Mouse (Mus musculus) monocyte, adult 5-6 weeks (primary cell): ENCODE measurements around the gene Cep78. TPM values are rescaled to one million over a fixed set of nuclear protein-coding genes. Genes with fewer than 3 reads are reported as not detected.

Experiments
- ATAC-seq: fragments of 153-309, 156-312 bp; replicated peaks from 2 replicates; pipeline ENCODE4 v1.8.0; 2017; ENCODE audit warnings: mild to moderate bottlenecking; ENCODE audit not compliant: low TSS enrichment, insufficient number of reproducible peaks, severe bottlenecking, poor library complexity, low FRiP score
- total RNA-seq: library from RNA; stranded (forward); fragments of 200-1000, 200-491, 200-594 nt; gene quantifications from 3 replicates; pipeline ENCODE4 v1.2.3, GENCODE M21; 2017

The Cep78 gene
- 1.9 to 4.9 TPM (median 3.2 TPM) in 3 replicates for total RNA-seq

DNA sequence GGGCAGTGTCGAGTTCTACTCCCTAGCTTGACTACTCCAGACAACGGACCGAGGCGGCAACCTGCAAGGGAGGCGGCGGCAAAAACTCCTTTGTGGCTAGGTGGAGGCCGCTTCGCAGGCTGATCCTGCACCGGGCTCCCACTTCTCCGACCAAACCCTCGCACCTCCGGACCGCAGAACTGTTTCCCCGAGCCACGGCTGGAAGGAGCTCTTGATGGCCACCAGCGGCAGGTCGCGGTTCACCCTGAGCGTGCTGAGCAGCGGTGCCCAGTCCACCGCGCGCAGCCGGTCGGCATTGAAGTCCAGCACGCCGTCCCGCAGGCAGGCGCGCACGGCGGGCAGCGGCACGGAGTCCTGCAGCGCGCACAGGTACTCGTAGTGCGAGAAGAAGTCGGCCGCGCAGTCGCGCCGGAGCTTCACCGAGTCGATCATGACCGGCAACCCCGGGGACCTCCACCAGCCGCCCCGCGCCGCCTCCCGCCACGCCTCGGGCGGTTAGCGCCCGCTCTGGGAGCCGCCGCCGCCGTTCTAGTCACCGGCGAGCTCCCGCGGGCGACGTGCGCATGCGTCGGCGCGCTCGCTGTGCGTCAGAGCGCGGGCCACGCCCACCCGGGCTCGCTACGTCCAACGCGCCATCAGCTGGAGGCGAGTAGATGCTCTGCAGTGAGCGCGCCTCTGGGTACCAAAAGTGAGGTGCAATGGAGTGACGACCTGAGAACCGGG lies at the start of gene Cep78:
Gene Cep78, minus strand, starts transcription at position 541 of the 723 bp plus-strand sequence.
- peak; percentile 74 for ATAC-seq

DNA sequence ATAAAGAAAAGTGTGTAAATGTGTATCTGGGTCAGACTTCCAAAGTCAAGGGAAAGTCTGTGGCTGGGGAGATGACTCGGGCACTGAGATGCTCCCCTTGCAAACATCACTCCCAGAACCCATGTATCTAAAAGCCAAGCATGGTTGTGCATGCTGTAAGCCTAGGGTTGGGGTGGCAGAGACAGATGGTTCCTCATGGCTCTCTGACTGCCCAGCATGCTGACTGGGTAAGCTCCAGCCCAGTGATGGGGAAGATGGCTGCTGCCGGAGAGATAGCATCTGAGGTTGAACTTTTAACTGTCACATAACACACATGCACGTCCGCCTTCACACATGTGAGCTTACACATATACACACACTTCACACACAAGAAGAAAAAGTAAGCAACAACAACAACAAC lies 46.5 kb upstream of the Cep78 start:
- no peak for ATAC-seq

DNA sequence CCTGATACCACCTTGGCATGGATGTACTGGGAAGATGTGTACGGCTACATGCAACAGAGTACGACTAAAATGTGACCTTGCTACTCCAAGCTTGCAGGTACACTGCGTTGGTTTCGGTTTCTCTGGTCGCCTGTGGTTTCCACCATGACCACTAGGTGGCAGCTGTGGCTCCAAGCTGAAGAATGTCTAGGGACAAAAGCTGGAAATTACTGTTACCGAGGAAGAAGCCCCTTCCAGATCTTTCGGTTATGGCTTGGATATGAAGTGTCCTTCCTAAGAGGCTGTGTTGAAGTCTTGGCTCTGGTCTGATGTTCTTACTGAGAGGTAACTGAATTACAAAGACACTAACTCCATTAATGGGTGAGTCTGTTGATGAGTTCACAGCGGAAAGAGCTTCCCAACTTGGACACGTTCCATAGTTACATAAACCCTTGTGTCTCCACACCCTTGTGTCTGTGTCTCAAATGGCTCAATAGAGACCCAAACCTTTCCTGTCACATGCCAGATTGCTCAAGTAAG lies 44.5 kb upstream of the Cep78 start:
- ATAC-seq = peak; percentile 92

DNA sequence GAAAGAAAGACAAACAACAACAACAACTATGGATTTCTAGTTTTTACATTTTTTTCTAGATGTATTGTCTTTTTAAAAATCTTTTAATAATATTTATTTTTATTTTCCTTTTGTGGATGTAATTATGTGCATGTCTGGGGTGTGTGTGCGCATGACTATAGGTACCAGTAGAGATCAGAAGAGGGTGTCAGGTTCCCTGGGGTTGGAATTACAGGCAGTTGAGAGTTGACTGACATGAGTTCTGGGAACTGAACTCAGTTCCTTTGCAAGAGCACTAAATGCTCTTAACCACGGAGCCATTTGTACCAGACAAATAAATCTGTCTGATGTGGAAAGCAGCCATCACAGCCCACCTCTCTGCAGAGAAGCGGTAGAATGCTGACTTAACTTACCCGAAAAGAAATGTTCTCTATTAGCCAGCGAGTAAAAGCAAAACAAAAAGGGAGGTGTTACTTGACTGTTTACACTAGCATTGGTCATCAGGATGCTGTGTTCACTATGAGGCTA lies 44.0 kb upstream of the Cep78 start:
- ATAC-seq = no peak

DNA sequence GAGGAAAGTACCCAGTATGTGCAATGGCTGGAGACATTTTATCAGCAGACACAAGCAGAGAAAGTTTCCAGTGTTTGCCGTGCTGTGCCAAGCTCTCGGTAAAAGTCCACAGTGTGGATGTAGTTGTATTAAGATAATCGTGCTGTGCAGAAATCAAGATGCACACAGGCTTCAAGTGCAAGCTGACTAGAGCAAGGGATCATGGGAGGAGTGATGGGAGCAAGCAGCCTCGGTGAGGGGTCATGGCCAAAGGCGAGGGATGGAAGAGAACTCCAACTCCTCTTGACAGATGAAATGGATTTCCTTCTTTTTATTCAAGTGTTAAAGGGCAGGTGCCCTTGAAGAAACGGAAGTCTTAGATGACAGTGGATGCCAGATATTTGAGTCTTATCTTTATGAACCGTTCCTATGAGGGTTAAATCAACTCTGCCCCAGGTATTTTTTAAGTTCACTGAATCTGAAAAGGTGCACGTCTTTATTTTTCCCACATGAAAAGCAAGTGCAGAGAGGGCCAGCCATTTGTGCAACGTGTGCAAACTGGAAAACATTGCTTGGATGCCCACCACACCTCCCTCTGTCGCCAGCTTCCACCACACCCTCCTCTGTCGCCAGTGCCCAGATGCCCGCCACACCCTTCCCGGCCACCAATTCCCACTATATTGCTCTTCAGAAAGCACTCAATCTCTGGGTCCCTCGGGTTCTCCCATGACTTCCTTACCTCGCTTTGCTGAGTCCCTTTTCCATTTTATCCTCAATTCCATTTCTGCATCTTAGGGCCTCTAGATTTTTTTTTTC lies 43.3 kb upstream of the Cep78 start:
- ATAC-seq = no peak

DNA sequence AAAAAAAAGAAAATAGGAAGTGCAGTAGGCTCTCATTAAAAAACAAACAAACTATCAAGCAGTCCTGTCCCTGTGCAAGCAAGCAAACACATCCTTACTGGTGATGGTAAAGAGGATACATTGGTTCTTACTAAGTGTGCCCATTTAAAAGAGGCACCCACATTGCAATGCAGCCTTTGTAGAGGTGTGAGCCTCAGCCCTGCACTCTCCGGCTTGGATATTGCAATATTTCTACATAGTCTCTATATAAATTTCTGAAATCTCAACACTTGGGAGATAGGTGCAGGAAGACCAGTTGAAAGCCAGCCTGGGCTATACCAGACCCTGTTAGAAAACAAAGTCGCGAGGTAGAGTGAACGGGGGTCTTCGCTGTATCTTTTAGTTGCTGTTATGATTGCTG lies 41.5 kb upstream of the Cep78 start:
- ATAC-seq = no peak

DNA sequence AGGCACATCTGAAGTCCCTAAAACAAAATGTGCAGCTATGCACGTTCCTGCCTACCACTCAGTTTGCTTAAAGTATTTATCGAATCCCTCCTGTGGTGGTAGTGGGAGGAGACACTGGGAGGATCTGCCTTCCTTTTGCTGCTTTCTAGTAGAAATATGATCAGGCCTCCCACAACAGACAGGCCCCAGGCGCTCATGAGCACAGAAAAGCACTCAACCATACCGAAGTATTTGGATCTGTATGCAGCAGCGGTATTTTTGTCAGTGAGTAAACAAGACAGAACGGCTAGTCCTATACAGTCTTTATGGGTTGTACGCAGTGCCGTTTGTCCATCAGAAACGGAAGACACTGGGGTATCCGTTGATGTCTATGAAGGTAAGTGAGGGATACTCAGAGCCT lies 37.4 kb upstream of the Cep78 start:
- no peak for ATAC-seq

DNA sequence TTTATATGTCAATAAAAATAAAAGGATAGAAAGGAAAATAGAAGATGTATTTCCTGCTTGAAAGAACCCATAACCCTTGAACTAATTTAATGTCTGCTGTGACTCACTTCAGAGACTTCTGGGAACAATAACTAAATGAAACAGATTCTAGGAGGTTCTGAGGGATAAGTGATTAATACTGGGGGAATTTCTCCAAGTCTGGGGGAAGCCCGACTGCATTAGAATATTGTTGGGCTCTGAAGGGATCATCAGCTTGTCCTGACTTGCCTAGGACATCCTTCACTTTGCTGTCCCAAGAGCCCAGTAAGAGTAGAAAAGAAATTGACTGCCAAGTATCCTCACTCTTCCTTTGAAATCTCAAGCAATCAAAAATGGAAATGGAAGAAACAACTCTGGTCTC lies 31.4 kb upstream of the Cep78 start:
- ATAC-seq = no peak

DNA sequence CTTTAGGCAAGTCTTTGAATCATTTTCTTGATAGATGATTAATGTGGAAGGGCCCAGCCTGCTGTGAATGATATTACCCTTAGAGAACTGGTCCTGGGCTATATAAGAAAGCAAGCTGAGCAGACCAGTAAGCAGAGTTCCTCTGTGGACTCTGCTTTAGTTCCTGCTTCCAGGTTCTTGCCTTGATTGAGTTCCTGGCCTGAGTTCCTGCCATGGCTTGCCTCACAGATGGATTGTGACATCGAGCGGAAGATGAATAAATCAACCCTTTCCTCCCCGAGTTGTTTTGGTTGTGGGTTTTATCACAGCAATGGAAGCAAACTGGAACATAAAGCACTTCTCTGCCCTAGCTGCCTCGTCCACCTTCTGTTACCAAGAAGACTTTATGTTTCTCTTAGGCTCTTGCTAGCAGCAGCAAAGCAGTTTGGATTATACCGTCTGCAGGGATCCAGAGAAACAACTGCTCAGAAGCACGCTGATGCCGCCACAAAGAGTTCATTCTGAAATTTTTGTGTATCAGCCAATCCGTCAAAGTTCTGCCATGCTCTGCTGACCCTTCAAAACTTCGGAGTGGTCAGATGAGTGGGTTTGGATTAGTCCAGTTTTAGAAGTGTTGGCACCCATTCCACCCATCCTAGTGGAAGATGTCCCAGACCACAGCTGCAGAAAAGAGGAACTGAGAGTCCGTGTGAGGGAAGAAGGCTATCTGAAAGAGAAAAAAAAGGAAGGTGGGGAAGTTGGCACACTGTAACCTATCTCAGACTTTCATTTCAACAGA lies 30.6 kb upstream of the Cep78 start:
- ATAC-seq = peak; percentile 90

DNA sequence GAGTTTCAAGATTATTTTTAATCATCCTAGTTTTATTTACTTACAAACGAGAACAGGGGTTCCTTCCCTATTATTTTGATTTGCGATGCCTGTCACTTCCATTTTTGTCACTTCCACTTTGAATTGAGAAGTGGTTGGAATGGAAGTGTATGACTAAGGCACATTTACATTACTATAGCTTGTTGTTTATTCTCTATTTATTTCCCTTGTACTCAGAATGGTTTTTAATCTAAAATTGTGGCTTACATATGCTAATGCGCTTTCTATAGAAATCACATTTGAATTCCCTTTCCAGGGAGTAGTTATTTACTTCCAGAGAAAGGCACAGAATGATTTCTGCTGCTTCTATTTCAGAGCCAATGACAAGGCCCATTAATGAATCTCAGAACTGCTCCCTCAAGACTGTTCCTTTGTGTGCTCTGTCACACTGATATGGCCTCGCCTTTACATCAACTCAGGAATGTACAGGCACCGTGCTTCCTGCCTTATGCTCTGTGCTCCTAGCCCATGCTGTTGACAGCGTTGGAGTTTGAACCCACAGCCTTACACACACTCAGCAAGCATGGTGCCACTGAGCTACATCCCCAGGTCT lies 25.1 kb upstream of the Cep78 start:
- no peak for ATAC-seq

DNA sequence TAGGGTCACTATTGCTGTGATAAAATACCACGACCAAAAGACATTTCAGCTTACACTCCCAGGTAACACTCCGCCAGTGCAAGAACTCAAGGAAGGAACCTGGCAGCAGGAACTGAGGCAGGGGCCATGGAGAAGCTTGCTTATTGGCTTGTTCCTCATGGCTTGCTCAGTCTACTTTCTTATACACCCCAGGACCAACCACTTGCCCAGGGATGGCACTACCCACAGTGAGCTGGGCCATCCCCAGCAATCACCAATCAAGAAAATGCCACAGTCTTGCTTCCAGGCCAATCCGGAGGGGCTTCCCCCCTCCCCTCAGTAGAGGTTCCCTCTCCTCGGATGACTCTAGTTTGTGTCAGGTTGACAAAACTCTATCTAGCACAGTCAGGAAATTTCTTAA lies 24.3 kb upstream of the Cep78 start:
- ATAC-seq = no peak

DNA sequence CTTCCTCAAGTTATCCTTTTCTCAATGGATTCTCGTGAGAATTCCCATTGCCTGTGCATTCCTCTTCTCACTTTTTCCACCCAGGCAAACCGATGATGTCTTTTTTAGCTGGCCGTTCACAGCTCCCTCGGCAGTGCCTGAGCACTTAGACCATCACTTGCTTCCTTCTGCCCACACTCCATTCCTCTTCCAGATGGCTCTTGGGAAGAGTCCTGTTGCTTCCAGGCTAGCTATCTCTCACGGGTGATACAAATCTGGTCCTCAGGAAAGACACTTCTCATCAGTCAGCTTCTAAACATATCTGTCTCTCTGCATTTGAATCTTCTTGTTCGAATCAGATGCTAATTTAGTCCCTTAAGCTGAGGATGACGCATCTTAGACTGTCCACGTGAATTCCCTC lies 22.3 kb upstream of the Cep78 start:
- no peak for ATAC-seq

DNA sequence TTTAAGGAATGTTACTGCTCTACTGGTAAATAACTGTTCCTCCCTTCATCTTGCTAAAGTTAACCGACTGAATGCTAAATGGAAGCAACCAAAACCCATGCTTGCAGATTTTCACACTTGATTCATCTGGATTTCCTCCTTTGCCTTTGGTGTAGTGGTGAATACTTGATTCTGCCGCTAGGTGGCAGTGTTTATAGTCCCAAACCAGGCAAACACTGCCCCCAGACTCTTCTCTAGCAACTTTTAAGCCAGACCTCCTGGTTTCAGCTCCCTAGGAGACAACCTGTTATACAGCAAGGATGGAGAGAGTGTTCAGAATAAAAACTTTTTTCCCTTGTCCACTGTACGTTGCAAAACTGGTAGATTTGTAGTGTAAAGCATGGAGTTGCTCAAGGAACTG lies 13.4 kb upstream of the Cep78 start:
- peak; percentile 55; the same call in 1 of the 2 replicates for ATAC-seq

DNA sequence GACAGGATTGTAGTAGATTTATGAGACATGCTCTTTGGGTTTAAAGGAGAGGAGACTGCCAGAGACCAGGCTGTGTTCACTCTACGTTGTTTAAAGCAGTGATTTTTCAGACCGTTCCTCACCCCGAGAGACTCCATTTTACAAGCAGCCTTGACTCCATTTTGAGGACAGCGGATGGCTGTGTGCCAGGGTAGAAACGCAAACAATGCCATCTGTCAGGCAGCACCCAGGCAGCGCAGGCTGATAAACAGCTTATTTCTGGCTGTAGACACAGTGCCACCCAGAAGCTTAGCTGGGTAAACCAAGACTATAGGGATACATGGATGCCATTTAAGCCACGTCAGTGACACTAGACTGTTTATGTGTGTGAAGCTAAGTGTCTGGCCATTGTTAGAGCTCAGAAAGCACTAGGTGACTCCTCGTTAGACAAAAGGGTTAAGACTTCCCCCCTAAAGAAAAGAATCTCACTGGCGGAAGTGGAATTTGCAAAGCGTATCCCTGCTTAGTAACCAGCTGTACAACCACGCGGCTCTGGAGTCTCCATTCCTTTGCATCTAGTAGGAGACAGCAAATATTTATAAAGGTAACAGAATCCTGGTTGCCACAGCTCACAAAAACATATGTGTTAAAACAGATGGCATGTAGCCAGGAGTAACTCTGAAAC lies 12.2 kb upstream of the Cep78 start:
- ATAC-seq = no peak

DNA sequence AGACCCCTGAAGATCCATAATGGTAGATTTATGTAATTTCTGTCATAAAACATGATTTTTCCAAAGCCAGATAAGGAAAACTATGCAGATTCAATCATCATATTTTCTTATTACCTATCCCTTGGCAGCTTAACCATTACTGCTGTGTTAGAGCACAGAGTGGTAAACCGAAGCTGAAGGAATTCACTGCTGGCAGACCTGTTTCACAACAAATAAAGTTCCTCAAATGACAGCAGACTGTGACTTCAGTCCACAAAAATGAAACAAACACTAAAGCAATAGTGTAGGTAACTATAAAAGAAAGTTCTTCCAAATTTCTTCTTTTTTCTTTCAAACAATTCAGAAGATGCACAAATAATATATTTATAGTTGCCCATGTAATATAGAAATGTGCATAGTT lies 5.3 kb upstream of the Cep78 start:
- no peak for ATAC-seq

DNA sequence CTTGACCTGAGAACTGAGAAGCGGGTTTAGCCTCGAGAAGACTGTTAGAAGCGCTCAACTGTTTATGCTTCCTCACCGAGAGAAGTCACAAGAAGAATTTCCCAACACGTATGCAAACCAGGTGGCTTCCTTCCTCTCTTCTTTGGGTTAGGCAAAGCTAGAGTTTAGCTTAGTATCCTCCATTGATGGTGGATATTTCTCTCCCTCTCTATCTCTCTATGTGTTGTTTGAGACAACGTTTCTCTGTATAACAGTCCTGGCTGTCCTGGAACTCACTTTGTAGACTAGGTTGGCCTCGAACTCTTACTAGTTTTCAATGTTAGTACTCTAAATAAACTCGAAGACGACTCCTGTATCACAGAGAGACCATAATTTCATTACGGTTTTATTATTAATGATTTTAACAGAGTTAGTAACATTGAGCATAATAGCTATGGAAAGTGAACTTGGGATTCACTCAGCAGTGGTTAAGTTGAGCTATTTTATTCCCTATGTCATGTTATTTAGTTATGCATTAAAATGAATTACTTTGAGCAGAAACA lies 454 bp upstream of the Cep78 start:
- ATAC-seq = no peak

DNA sequence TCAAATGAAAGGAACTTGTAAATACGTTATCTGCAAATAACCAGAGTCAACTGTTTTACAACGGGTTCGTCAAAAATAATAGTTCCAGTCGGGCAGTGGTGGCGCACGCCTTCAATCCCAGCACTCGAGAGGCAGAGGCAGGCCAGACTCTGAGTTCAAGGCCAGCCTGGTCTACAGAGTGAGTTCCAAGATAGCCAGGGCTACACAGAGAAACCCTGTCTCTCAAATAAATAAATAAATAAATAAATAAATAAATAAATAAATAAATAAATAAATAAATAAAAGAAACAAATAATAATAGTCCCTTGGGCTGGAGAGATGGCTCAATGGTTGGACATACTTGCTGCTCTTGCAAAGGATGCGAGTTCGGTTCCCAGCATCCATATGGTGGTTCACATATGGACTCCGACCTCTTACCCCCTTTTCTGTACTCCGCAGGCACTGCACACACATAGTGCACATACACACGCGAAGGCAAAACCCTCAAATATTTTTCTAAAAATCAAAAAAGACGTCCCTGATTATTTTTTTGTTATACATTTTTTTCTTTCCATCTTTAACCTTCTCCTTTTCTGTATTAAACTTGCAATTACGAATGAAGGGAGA lies 947 bp downstream of the Cep78 start:
- ATAC-seq = no peak
